Mouse (Mus musculus) bone marrow macrophage, adult 2 months (primary cell): ENCODE results near the gene Cd6.

ENCODE experiments used
- CTCF ChIP-seq: IDR thresholded peaks from 2 replicates; pipeline ENCODE4 v1.5.1; 2012; ENCODE audit warnings: low read depth, mild to moderate bottlenecking, low read length, moderate library complexity
- POLR2A ChIP-seq: IDR thresholded peaks from 2 replicates; pipeline ENCODE4 v1.6.1; 2012; ENCODE audit warnings: mild to moderate bottlenecking, low read depth, low read length, borderline replicate concordance

GRCm38 (mm10) chr19:10742145-10742544 is 87.7 kb downstream of the Cd6 start:
- TF ChIP-seq CTCF (no peak), POLR2A (no peak)
